Mouse (Mus musculus) lung, embryonic 16.5 days (tissue): Measurements from ENCODE around the gene Msantd3. TPM values are rescaled to one million over a fixed set of nuclear protein-coding genes. Genes with fewer than 3 reads are reported as not detected.

Source experiments
- ATAC-seq: fragments of 200-750 bp; cut with Nextera tagmentation; 2 replicates; pipeline ENCODE4 v1.8.0; 2017; ENCODE audit warnings: low read depth, mild to moderate bottlenecking, moderate library complexity
- H3K27ac ChIP-seq: fragments of 300-500 bp; sonication (generic); 2 replicates; pipeline ENCODE4 v1.5.1; 2014; ENCODE audit warnings: mild to moderate bottlenecking, control low read depth, low read length
- H3K27me3 ChIP-seq: fragments of 300-500 bp; sonication (generic); 2 replicates; pipeline ENCODE4 v1.6.1; 2014; ENCODE audit warnings: low read depth, low read length, mixed read lengths; ENCODE audit not compliant: control insufficient read depth, insufficient read depth
- H3K36me3 ChIP-seq: fragments of 300-500 bp; sonication (generic); 2 replicates; pipeline ENCODE4 v1.6.1; 2014; ENCODE audit warnings: low read length; ENCODE audit not compliant: control insufficient read depth, insufficient read depth
- H3K4me1 ChIP-seq: fragments of 300-500 bp; sonication (generic); replicated peaks from 2 replicates; pipeline ENCODE4 v1.6.1; 2014; ENCODE audit warnings: low read length, mixed read lengths; ENCODE audit not compliant: control insufficient read depth, insufficient read depth
- H3K4me2 ChIP-seq: fragments of 300-500 bp; sonication (generic); 2 replicates; pipeline ENCODE4 v1.6.1; 2014; ENCODE audit warnings: low read depth, low read length, control low read depth
- H3K4me3 ChIP-seq: fragments of 300-500 bp; sonication (generic); 2 replicates; pipeline ENCODE4 v1.5.1; 2014; ENCODE audit warnings: mild to moderate bottlenecking, low read length, control low read depth
- H3K9ac ChIP-seq: fragments of 300-500 bp; sonication (generic); 2 replicates; pipeline ENCODE4 v1.6.1; 2014; ENCODE audit warnings: low read length, control low read depth
- H3K9me3 ChIP-seq: fragments of 300-500 bp; sonication (generic); 2 replicates; pipeline ENCODE4 v1.6.1; 2016; ENCODE audit warnings: low read length; ENCODE audit not compliant: control insufficient read depth
- WGBS: fragments of 180-500 bp; shearing (Covaris S2); extraction: QIAGEN DNeasy Blood & Tissue Kit; methylation state at CpG from one replicate; pipeline ENCODE4 v1.1.7; 2014; 5-methylcytosine and 5-hydroxymethylcytosine counted together
- polyA plus RNA-seq: library from polyadenylated mRNA; unstranded; fragments of >200 nt; fragmentation: Nextera tagmentation; extraction: Ambion mirVana; gene quantifications from 2 replicates; pipeline ENCODE4 v1.2.1, GENCODE M21; 2015

Gene Msantd3
- polyA plus RNA-seq, 1 experiment from 2014 or later: 22.4 TPM

DNA sequence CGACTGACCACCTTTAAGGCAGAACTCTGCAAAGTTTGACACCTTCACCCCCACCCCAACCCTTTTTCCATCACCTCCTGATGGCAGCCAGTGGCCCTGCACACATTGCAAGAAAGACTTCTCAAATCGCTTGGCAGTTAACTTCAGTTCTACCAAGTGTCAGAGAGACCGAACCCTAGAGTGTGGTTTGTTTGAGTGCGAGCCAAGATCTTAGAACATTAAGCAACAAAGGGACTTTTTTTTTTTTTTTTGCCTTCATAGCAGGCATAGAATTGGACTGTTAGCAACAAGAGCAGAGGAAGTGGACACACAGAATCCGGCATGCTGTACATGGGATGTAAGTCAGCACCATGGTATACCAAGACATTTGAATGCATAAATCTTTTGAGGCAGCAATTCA is 9.9 kb downstream of the Msantd3 start:
- peak; percentile 61; the same call in 1 of the 2 replicates for ATAC-seq
- WGBS: 42% methylated on average over 5 of the region's 5 CpGs
- no peak overlapping the region for H3K4me2 ChIP-seq
- H3K27ac ChIP-seq: no peak overlapping the region
- H3K27me3 ChIP-seq: no peaks in the 10 kb centered on the region
- no peaks in the 10 kb centered on the region for H3K9me3 ChIP-seq
- H3K36me3 ChIP-seq: peaks cover 13% of the 10 kb centered on the region
- no peak overlapping the region for H3K4me3 ChIP-seq
- H3K9ac ChIP-seq: no peak overlapping the region
- H3K4me1 ChIP-seq: peaks cover 8% of the 10 kb centered on the region

DNA sequence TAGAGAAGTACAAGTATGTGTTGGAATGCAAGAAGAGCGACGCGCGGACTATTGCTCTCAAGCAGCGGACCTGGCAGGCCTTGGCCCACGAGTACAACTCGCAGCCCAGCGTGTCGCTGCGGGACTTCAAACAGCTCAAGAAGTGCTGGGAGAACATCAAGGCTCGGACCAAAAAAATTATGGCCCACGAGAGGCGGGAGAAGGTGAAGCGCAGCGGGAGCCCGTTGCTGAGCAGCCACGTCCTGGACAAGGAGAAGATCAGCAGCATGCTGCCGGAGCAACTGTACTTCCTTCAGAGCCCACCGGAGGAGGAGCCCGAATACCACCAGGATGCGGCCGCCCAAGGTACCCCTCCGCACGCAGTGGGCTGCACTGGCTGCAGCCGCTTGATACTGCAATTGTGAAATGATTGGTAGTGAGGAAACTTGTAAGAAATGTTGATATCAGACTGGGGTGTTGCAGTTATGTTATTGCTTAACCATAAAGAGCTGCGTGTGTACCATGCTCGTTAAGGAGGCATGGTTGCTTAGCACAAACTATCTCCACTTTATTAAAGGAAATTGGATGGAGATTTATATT is 12.8 kb downstream of the Msantd3 start:
- Histone ChIP-seq H3K4me3 (no peak overlapping the region), H3K9ac (no peak overlapping the region), H3K4me2 (no peak overlapping the region), H3K36me3 (peaks cover 14% of the 10 kb centered on the region), H3K4me1 (peaks cover 8% of the 10 kb centered on the region), H3K9me3 (no peaks in the 10 kb centered on the region), H3K27me3 (no peaks in the 10 kb centered on the region), H3K27ac (no peak overlapping the region)
- 88% methylated on average over 27 of the region's 27 CpGs for WGBS
- no peak for ATAC-seq

- Histone ChIP-seq H3K27me3 (no peaks in the 10 kb centered on the region), H3K9me3 (no peaks in the 10 kb centered on the region), H3K36me3 (peaks cover 17% of the 10 kb centered on the region), H3K27ac (no peak overlapping the region), H3K4me3 (no peak overlapping the region), H3K4me2 (no peak overlapping the region), H3K9ac (no peak overlapping the region), H3K4me1 (peaks cover 4% of the 10 kb centered on the region)
- no peak for ATAC-seq
- WGBS: 82% methylated on average over 7 of the region's 7 CpGs
Observed at GRCm38 (mm10) chr4:48554132-48554531, 14.4 kb downstream of the Msantd3 start.

GRCm38 (mm10) chr4:48555729-48556128 is 16.0 kb downstream of the Msantd3 start:
- Histone ChIP-seq H3K27ac (no peak overlapping the region), H3K36me3 (peaks cover 17% of the 10 kb centered on the region), H3K9ac (no peak overlapping the region), H3K4me2 (no peak overlapping the region), H3K9me3 (no peaks in the 10 kb centered on the region), H3K4me3 (no peak overlapping the region), H3K27me3 (no peaks in the 10 kb centered on the region), H3K4me1 (no peaks in the 10 kb centered on the region)
- 17% methylated on average over 3 of the region's 3 CpGs for WGBS
- no peak for ATAC-seq

DNA sequence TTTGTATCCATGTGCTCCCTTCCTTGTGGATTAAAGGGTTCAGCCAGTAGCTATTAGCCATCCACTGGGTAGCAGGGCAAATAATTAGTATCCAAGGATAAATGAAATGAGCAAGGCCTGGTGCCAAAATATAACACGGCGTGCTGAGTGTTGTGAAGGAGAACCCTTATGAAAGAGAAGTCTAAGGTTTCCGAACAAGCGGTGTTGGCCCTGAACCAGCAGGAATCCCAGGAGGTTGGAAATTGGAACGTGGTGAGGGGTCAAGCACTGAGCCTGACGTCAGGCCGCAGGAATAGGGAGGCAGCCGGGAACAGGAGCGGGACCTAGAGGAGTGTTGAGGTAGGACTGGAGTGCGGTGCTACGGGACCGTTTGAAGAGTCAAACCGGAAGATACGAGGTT is 19.9 kb downstream of the Msantd3 start:
- Histone ChIP-seq H3K4me3 (no peak overlapping the region), H3K36me3 (peaks cover 14% of the 10 kb centered on the region), H3K4me1 (no peaks in the 10 kb centered on the region; the same call in 1 of the 2 replicates), H3K27me3 (no peaks in the 10 kb centered on the region), H3K27ac (no peak overlapping the region), H3K9ac (no peak overlapping the region), H3K9me3 (no peaks in the 10 kb centered on the region), H3K4me2 (no peak overlapping the region)
- ATAC-seq: no peak
- 81% methylated on average over 14 of the region's 14 CpGs for WGBS

GRCm38 (mm10) chr4:48561824-48562223 is 22.1 kb downstream of the Msantd3 start:
- Histone ChIP-seq H3K4me3 (no peak overlapping the region), H3K9ac (no peak overlapping the region), H3K4me1 (no peaks in the 10 kb centered on the region; the same call in 1 of the 2 replicates), H3K9me3 (no peaks in the 10 kb centered on the region), H3K36me3 (peaks cover 14% of the 10 kb centered on the region), H3K4me2 (no peak overlapping the region), H3K27ac (no peak overlapping the region), H3K27me3 (no peaks in the 10 kb centered on the region)
- no peak for ATAC-seq
- WGBS: 87% methylated on average over 8 of the region's 8 CpGs

DNA sequence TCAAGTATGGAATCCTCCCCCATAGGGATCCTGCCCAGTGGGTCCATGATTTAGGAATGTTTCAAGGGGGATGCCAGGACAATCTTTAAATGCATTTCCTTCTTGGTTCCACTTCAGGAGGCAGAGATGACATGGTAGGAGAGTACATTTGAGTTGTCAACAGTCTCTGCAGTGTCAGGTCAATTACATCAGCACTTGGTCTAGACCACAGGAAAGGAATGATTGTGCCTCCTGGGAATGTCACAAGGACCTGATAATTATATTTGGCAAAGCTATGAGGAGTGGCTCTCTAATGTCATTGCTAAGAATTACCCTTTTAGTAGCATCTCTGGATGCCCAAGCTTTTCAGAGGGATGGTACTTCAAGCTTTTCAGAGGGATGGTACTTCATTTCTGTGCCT is 25.2 kb downstream of the Msantd3 start:
- H3K9me3 ChIP-seq: no peaks in the 10 kb centered on the region
- peaks cover 9% of the 10 kb centered on the region for H3K36me3 ChIP-seq
- H3K27ac ChIP-seq: no peak overlapping the region
- no peak overlapping the region for H3K4me2 ChIP-seq
- H3K27me3 ChIP-seq: no peaks in the 10 kb centered on the region
- H3K4me1 ChIP-seq: no peaks in the 10 kb centered on the region; the same call in 1 of the 2 replicates
- ATAC-seq: no peak
- H3K9ac ChIP-seq: no peak overlapping the region
- no peak overlapping the region for H3K4me3 ChIP-seq

DNA sequence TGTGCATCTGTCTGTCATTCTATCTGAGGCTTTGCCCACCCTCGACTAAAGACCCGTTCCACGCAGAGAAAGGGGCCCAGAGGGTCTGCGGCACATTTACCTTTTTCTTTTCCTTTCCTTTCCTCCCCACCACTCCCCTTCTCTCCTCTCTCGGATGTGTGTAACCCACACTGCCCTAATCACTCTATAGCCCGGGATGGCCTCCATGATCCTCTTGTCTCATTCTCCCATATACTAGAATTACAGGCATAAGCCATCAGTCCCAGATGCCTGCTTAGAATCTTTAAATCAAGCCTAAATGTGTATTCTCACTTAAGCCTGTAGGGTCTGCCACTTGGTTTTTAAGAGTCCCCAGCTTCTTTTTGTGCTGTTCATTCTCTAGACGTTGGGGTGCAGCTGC is 36.6 kb downstream of the Msantd3 start:
- Histone ChIP-seq H3K36me3 (no peaks in the 10 kb centered on the region), H3K9me3 (no peaks in the 10 kb centered on the region), H3K9ac (no peak overlapping the region), H3K4me1 (no peaks in the 10 kb centered on the region), H3K27me3 (no peaks in the 10 kb centered on the region), H3K27ac (no peak overlapping the region), H3K4me3 (no peak overlapping the region), H3K4me2 (no peak overlapping the region)
- no peak for ATAC-seq
- WGBS: 84% methylated on average over 7 of the region's 7 CpGs

DNA sequence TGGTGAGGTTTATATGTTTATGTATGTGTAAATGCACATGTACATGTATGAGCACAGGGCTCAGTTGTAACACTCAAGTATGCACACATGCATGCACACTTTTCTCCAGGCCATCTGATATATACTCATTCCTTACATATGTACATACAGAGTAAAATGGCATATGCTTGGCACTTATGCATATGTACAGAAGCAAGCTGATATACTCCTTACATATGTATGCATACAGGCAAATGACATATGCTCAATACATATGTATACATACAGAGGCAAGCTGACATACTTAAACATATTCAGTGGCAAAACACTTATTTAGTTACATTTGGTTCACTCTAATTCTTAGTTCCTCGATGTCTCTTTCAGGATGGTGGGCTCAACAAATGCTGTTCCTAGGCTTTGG is 38.1 kb downstream of the Msantd3 start:
- no peaks in the 10 kb centered on the region for H3K36me3 ChIP-seq
- H3K9ac ChIP-seq: no peak overlapping the region
- H3K4me1 ChIP-seq: no peaks in the 10 kb centered on the region
- no peaks in the 10 kb centered on the region for H3K9me3 ChIP-seq
- H3K27ac ChIP-seq: no peak overlapping the region
- no peak overlapping the region for H3K4me3 ChIP-seq
- 94% methylated on average over 1 of the region's 1 CpGs for WGBS
- ATAC-seq: no peak
- H3K27me3 ChIP-seq: no peaks in the 10 kb centered on the region
- no peak overlapping the region for H3K4me2 ChIP-seq

DNA sequence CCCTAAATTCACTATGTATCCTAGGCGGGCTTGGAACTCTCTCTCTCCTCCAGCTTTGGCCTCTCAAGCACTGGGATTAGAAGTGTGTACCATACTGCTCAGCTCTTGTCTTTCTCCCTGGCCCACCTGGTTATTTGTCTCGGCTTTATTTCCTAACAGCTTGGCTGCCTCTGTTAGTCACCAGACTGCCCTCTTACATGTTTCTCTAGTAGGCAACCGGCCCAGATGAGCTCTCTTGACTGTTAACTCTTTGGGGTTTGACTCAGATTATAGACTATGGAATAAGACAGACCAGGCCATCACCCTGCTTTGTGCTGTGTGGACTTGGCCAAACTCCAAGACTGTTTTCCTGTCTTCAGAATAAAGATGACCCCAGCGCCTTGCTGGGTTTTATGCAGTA is 38.7 kb downstream of the Msantd3 start:
- H3K4me1 ChIP-seq: no peaks in the 10 kb centered on the region
- no peaks in the 10 kb centered on the region for H3K9me3 ChIP-seq
- 33% methylated on average over 4 of the region's 4 CpGs for WGBS
- ATAC-seq: no peak
- H3K27ac ChIP-seq: no peak overlapping the region
- H3K9ac ChIP-seq: no peak overlapping the region
- H3K4me3 ChIP-seq: no peak overlapping the region
- H3K4me2 ChIP-seq: no peak overlapping the region
- no peaks in the 10 kb centered on the region for H3K36me3 ChIP-seq
- H3K27me3 ChIP-seq: no peaks in the 10 kb centered on the region
